Mouse (Mus musculus): ENCODE measurements around the gene Dsn1. TPM values are rescaled to one million over a fixed set of nuclear protein-coding genes. Genes with fewer than 3 reads are reported as not detected.
A peak's percentile ranks its signal among the peaks of the same experiment; 100 is the strongest.

Dsn1 gene
- 1 to 10 TPM; 1.1 to 2.2 (median 1.6) TPM for total RNA-seq (2022)

DNA sequence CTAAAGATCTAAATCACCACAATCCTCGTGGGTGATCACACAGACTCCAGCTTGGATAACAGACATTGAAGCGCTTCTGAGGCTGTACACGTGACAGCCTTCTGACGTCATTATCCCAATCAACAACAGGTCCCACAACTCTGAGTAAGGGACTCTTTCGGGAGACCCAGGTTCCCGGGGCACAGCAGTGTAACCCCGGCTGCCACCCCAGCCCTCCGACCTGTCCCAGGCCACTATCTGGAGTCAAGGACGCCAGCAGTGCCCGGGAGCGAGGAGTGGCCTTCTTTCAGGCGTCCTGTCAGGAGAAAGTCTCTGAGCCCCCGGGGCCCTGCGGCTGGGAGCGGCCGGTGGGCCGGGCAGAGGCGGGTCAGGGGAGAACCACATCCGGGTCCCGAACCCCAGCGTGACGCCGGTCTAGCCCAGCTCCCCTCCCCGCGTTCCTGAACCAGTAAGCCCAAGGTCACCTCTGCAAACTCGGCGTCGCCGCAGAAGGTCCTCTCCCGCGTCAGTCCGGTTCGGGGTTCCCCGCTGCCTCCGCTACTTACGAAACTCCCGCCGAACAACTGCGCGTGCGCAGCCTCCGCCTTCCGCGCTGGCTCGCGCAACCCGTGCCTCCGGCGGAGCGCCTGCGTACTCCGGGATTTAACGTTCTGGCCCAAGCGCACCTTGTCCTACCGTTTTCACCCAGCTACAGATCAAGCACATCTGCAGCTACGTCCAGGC is at the start of gene Dsn1:
Dsn1 (minus strand) TSS at position 644 of the 723 bp plus-strand sequence.
- DNase-seq (ENCODE audit: low spot score) = peak; percentile 88

DNA sequence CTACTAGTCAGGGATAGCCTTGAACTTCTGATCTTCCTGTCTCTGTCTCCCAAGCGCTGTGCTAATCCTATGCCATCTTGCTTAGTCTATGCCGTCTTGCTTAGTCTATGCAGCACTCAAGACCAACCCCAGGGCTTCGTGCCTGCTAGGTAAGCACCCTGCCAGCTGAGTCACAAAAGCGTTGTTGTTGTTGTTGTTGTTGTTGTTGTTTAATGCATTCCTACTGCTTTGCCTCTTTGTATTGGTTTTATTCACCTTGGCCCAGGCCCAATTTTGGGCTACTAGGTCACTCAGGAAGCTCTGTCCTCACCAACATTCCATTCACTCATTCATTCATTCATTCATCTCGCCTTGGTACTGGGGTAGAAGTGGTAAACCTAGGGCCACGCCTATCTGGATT is 48.8 kb upstream of the Dsn1 start:
- DNase-seq (ENCODE audit: low spot score) = no peak

DNA sequence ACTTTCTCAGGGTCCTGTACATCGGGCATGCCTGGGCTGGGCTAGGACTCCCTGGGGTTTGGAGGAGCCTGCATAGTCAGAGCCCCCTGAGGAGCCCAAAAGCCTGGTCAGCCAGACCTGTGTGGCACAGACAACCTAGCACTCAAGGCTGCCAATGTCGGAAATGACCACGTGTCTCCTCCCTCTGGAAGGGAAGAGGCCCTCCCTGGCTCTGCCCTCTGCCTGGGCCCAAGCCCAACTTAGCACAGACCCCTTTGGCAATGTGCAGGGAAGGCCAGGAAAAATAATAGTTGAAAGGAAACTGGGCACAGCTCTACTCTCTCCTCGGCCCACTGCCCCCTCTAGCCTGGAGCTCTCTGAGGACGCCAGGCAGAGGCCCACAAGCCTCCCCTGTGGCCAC is 47.9 kb upstream of the Dsn1 start:
- no peak for DNase-seq (ENCODE audit: low spot score)

DNA sequence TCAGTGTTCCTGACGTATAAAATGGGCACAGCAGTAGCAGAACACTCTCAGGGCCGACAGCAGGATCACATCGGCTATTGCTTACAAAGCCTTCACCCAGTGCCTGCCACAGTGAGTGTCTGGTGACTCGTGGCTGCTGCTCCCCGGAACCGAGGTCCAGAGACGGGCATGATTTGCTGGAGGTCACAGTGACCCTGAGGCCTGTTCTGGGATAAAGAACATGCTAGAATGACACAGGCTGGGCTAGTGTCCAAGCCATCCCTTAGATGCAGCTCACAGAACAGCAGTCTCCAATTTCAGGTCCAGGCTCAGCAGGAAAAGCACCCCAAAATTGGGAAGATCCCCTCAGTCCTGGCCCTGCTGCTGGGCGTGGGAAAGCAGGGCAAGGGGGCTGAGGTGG is 47.3 kb upstream of the Dsn1 start:
- no peak for DNase-seq (ENCODE audit: low spot score)

DNA sequence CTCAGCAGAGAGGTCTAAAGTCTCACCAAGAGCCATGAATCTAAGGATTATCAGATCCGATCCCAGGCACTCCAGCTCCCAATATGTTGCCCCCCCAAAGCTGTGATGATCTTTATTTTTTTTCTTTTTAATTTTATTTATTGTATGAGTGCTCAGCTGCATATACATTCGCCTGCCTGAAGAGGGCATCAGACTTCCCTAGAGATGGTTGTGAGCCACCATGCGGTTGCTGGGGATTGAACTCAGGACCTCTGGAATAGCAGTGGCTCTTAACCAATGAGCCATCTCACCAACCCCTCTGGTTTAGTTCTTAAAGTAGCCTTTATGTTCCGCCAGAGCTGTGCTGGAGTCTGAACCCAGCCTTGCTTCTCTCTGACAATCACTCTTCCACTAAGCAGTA is 46.8 kb upstream of the Dsn1 start:
- DNase-seq (ENCODE audit: low spot score) = no peak

DNA sequence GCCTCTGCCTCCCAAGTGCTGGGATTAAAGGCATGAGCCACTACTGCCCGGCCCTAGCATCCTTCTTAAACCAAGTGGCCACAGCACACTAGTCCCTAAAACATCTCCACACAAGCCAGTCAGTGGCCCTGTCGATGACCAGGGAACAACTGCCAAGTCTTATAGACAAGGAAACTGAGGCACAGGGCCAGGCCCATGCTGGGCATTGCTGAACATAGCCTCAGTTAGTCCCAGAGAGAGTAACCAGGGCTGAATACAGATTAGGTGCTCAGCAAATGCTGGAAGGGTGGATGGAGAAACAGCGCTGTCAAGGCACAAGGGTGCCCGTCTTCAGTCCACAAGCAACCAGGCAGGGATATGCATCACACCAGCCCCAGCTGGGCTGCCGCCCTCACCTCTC is 46.2 kb upstream of the Dsn1 start:
- DNase-seq (ENCODE audit: low spot score) = no peak

DNA sequence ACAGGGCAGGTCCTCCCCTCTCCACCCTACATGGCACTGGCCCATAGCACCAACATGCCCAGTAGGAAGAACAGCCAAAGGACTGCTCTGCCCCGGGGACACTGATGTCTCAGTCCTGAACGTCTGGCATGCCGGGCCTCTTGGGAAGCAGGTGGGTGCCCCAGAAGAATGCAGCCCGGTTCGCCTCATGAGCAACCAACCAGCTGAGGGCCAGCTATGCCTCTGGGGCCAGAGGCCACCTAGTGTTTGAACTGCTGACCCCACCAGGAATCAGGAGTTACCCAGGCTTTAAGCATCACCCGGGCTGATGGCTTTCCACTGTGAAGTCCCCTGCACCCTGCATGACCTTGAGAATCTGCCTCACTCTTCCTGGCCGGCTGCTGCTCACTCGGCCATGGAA is 45.5 kb upstream of the Dsn1 start:
- DNase-seq (ENCODE audit: low spot score) = no peak

DNA sequence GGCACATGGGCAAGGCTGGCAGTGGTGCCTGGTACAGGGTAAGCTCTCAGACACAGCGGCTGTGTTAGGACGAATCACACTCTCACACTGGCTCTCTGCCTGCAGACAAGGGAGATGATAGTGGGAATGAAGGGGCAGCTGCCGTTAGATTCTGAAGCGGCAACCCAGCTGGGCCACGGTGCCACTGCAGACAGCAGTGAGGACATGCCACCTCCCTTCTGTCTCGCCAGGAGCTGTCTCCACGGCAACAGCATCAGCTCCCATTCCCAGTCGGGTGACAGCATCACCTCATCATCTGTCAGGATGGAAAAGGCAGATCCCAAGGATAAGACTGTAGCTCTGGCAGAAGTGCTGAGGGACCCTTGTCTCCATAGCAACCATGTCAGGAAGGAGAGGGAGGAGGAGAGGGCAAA is 42.9 kb upstream of the Dsn1 start:
- DNase-seq (ENCODE audit: low spot score) = no peak

DNA sequence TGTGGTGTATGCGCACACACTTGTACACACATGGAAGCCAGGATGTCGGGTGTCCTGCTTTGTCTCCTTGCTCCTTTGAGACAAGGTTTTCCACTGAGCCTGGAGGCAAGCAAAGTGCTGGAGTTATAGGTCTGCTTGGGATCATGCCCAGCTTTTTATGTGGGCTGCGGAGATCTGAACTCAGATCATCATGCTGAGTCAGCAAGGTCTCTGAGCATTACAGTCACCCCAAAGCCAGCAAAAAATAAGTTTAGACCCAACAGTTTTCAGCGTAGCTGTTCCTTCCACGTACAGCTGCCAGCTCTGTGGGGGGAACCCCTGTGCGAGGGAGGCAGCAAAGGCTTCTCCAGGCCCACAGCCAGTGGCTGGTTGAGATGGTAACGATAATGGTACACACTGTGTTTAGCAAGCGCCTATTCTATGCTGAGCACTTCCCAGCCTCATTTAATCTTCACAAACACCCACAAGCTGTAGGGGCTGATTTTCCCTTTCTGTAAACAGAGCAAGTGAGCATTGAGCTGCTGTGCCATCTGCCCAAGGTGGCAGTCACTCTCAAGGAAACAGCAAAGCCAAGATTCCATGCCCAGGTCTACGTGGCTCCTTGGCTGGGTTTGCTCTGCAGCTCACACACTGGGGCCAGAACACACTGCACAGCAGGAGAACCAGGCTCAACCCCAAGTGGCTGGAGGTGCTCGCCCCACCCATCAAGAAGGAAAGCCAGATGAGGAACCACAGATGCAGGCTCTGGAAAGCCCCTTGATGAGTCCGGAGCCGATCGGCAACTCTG is 41.6 kb upstream of the Dsn1 start:
- no peak for DNase-seq (ENCODE audit: low spot score)

DNA sequence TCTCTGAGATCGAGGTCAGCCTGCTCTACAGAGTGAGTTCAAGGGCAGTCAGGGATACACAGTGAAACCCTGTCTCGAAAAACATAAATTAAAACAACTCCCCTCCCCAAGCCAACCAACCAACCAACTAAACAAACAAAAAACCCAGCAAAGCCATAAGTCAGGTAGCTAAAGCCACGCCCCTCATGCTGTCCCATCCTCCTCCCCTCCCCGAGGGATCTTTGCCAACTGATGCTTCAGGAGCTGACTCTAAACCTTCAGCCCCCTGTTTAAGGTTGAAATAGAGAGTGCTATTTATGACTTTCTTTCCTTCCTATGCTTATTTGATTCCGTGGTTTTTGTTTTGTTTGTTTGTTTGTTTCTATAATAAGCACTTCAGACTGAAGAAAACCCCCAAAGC is 40.0 kb upstream of the Dsn1 start:
- no peak for DNase-seq (ENCODE audit: low spot score)

DNA sequence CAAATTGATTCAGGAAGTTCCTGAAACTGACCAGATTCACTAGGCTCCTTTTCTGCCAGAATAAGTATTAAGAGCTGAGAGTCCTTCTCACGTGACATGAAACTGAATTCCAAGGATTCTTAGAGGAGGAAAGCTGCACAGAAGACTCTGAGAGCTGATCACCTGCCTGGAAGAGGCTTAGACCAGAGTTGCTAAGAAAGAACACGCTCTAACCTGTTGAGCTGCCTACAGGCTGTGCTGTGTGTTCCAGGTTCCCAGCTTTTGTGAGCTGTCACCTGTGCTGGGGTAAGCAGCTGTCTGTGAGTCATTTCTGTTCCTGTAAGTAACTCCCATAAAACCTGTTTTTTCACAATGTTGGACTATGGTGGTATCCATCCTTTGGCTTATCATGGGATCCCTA is 39.0 kb upstream of the Dsn1 start:
- DNase-seq (ENCODE audit: low spot score) = no peak

DNA sequence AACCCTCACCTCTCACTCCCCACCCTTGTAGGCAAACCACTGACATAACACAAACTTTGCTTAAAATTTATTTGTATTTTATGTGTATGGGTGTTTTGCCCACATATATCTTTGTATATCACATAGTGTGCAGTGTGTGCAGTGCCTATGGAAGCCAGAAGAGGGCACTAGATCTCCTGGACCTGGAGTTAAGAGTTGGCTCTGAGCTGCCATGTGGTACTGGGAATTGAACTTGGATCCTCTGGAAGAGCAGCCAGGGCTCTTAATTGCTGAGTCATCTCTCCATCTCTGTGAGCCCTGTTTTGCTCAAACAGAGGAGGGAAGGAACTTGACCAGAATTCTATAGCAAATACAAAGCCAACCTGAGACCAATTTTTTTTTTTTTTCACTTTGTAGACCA is 37.0 kb upstream of the Dsn1 start:
- no peak for DNase-seq (ENCODE audit: low spot score)

DNA sequence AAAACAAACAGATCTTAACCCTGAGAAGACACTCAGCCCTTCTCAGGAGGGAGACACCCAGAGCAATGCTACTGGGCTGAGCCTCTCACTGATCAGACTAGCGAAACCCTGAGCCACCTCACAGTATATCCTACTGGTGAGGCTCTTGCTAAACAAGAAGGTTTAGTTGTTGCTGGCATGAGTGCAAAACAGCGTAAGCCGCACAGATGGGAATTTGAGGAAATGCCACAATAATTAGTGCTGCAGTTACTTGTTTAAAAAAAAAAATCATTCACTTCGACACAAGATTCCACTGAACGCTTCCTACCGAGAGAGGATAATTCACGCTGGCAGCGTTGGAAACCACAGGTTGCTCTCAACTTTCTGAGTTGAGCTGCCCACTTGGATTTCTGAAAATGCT is 36.6 kb upstream of the Dsn1 start:
- DNase-seq (ENCODE audit: low spot score) = no peak

DNA sequence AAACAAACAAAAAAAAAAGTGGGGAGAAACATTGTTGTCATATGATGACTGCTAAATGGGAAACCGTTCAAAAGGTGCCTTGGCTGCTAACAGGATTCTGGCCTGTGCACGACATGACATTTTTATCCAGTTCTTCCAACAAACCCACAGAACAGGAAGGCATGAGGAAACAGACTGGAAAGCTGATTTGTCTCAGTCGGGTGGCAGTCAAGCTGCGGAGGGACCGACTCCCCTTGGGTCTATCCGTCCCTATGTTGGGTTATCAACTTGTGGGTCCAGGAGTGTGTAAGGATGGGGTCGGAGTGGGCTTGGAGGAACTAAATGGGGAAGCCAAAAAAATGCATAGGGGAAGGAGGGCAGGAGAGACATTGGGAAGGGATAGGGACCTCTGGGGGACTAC is 34.5 kb upstream of the Dsn1 start:
- DNase-seq (ENCODE audit: low spot score) = no peak

DNA sequence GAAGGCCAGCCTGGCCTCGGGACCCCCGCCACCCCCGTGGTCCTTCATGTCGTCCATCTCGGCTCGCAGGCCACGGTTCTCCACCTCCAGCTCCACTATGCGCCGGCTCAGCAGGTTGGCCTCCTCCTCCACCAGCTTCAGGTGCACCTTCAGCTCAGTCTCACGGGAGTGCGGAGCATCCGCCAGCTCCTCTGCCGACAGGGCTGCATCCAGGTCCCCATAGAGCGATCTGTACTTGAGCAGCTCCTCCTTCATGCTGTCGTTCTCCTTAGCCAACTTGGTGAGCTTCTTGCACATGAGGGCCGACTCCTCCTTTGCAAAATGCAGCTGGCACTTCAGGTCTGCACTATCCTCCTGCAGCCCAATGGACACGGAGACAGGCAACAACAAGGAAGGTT is 33.7 kb upstream of the Dsn1 start:
- DNase-seq (ENCODE audit: low spot score) = no peak

DNA sequence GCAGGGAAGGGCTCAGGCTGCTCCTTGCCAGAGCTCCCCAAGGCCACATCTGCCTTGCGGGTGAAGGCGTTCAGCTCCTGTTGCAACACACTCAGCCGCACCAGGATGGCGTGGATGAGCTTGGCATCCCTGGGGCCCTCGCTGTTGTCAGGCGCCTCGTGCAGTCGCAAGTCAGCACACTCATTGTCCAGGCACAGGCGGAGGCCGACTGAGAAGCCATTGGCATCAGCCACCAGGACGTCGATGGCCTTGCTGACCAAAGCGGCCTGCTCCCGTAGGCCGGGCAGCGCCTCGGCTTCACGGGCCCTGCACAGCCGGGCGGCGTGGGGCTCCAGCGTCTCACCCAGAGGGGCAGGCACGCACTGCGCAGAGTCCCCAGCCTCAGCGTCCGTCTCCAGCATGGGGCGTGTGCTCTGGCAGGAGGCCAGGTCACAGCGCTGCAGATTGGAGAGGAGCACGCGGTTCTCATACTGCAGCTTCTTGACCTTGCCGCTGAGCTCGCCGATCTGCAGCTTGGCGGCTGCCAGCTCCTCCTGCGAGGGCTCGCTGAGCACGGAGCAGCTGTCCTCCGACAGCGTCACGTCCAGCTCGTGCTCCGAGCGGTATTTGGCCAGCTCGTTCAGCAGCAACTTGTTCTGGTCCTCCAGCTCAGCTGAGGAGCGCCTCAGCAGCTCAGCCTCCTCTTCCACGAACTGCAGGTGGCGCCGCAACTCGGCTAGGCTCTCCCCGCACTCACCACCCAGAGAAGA is 33.1 kb upstream of the Dsn1 start:
- DNase-seq (ENCODE audit: low spot score) = no peak

DNA sequence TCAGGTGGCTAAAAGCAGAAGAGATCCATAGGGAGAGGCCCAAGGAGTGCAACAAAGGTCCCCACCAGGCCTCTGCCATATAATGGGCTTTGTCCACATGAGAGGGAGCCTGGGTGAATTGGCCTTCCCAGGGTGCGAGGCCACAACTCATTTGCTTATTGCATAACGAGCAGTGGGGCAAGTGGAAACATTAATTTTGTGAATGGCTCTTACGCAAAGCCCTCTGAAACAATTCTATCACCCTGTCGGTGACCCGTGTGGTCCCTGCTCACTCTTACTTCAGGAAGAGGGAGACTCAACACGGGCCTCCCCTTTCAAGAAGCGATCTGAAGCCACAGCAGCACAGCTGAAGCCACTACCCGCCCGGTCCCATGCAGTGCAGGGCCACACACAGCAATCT is 30.3 kb upstream of the Dsn1 start:
- no peak for DNase-seq (ENCODE audit: low spot score)

DNA sequence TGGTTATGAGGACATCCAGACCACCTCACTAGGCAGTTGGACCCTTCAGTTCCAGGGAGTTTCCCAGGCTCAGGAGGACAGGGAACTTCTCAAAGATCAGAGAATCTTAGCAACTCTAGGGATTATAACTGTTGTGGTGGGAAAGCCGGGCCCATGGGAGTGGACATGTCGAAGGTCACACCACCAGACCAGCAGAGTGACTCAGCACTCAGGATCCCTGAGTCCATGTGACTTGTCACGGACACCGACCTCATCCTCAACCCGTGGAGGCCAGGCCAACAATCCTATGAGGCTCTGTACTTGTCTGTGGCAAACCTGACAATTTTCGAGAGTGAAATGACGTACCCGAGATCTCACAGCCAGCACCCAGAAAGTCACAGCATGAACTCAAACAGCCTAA is 29.4 kb upstream of the Dsn1 start:
- peak; percentile 35 for DNase-seq (ENCODE audit: low spot score)

DNA sequence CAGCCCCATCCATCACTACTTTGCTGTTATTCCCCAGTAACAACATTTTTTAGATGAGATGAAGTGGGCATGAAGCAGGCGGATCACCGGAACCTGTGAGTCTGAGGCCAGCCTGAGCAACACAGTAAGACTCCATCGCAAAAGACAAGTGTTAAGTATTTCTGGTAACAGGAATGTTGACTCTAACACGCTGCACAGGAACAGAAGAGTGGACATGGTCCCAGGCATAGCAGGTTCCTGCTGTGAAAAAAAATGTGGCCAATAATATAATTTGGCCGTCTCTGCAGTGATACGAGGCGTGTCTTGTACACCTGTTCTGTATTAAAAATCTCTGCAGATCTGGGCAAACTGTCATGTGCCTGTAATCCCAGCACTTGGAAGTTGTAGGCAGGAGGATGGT is 28.4 kb upstream of the Dsn1 start:
- no peak for DNase-seq (ENCODE audit: low spot score)

DNA sequence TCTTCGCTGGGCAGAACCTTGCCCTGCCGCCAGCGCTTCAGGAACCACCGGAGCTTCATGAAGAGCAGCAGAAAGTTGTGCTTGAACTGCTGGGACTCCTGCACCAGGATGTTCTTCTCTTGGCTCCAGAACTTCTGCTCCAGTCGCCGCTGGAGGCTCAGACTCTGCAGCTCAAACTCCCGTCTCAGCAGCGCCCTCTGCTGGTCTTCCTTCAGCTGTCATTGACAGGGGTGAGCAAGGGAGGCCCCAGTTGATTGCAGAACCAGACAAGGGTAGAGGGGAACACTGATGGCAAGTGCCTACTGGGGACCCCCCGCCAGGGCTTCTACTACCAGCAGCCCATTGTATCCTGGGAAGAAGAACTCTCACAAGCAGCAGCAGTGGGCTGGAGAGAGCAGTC is 23.9 kb upstream of the Dsn1 start:
- DNase-seq (ENCODE audit: low spot score) = peak; percentile 78

DNA sequence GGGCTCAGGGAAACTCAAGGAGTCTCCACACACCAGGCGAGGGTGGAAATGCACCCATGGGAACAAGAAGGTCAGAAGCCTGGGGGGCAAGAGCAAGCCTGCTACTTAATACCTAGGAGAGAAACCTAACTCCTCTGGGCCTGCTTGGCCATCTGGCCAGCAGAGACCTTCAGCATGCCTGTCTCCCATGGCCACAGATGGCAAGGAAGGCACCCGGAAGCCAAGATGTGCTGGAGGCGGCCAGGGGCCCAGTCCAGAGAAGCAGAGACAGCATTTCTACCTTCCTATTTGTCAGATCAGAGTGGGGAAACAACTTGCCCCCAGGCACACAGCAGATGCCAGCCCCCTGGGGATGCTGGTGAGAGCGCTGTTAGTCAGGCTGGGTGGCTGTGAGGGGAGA is 21.3 kb upstream of the Dsn1 start:
- no peak for DNase-seq (ENCODE audit: low spot score)

DNA sequence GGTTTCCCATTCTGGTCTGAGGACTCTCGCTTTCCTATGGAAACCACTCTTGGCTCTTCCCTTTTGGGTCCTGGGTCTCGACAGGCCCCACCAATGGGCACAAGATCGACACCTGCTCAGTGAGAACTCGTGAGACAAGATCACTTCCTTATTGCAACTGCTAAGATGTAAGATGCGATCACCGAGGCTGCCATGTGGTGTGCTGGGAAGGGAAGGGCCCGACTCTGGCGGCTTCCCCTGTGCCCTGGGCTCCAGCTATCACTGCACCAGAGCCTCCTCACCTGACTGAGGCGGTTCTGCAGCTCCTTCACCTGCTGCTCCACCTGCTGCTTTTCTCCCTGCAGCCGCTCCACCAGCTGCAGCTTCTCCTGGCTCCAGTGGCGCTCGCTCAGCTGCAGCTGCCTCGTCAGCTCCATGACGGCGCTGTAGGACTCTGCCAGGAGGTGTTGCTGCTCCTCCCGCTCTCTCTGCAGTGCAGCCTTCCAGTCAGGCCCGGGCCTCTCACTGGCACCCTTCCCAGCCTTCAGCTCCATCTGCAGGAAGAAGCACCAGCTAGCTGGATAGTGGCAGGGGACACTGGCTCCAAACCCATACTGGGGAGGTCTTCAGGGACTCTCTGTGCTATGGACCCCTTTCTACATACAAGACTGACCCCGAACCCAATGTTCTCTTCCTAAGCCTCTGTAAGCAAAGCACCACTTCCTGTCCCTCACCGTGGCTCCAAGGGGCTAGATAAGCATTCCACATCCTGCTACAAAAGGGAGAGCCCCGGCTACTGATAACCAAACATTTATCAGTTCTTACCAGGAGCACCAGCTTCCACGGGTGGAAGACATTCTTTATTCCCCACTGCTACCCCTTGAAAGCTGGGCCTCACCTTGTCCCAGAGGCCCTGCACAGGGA is 20.4 kb upstream of the Dsn1 start:
- DNase-seq (ENCODE audit: low spot score) = no peak
